Mouse (Mus musculus): Measurements from ENCODE around the gene Tut1. TPM values are rescaled to one million over a fixed set of nuclear protein-coding genes. Genes with fewer than 3 reads are reported as not detected.

The Tut1 gene
- 49.6 and 49.7 TPM in 2 replicates for polyA plus RNA-seq (2016; fragmentation: Nextera tagmentation; extraction: Ambion mirVana)

- H3K36me3 ChIP-seq: peaks cover 80% of the 10 kb centered on the region
These were observed at the start of gene Tut1 for GRCm38 (mm10) chr19:8953135-8954039. Tut1 (plus strand) TSS chr19:8953847.

GRCm38 (mm10) chr19:8908531-8908930 is 45.1 kb upstream of the Tut1 start:
- Histone ChIP-seq H3K4me1 (no peaks in the 10 kb centered on the region), H3K36me3 (peaks cover 99% of the 10 kb centered on the region), H3K4me3 (no peak overlapping the region), H3K27ac (no peak overlapping the region), H3K27me3 (ENCODE audit: low read depth, poor library complexity, severe bottlenecking) (no peaks in the 10 kb centered on the region), H3K9me3 (replicated peaks) (no peaks in the 10 kb centered on the region)
- no peak for DNase-seq (ENCODE audit: low spot score)
- WGBS: 92% methylated on average over 6 of the region's 6 CpGs

More at GRCm38 (mm10) chr19:8953135-8954039, at the start of gene Tut1:
- H3K27me3 ChIP-seq (ENCODE audit: low read depth, poor library complexity, severe bottlenecking): no peaks in the 10 kb centered on the region
- H3K27ac ChIP-seq: peak within 1 kb of the TSS; percentile 85
- peak; percentile 86 for DNase-seq (ENCODE audit: low spot score)
- peak within 1 kb of the TSS; percentile 85 for H3K4me3 ChIP-seq
- no peaks in the 10 kb centered on the region for H3K9me3 ChIP-seq (replicated peaks)
- 5% methylated on average over 46 of the region's 46 CpGs for WGBS
- peaks cover 20% of the 10 kb centered on the region for H3K4me1 ChIP-seq

- peaks cover 100% of the 10 kb centered on the region for H3K36me3 ChIP-seq
- WGBS: 96% methylated on average over 5 of the region's 5 CpGs
- no peaks in the 10 kb centered on the region for H3K27me3 ChIP-seq (ENCODE audit: low read depth, poor library complexity, severe bottlenecking)
- no peak overlapping the region for H3K4me3 ChIP-seq
- no peak for DNase-seq (ENCODE audit: low spot score)
- no peaks in the 10 kb centered on the region for H3K4me1 ChIP-seq
- H3K9me3 ChIP-seq (replicated peaks): no peaks in the 10 kb centered on the region
- H3K27ac ChIP-seq: no peak overlapping the region
These were observed 41.8 kb upstream of the Tut1 start for GRCm38 (mm10) chr19:8911810-8912209.

GRCm38 (mm10) chr19:8914212-8914611 is 39.4 kb upstream of the Tut1 start:
- no peaks in the 10 kb centered on the region for H3K9me3 ChIP-seq (replicated peaks)
- DNase-seq (ENCODE audit: low spot score): no peak
- peaks cover 84% of the 10 kb centered on the region for H3K36me3 ChIP-seq
- H3K27ac ChIP-seq: no peak overlapping the region
- H3K4me3 ChIP-seq: no peak overlapping the region
- 98% methylated on average over 3 of the region's 3 CpGs for WGBS
- H3K27me3 ChIP-seq (ENCODE audit: low read depth, poor library complexity, severe bottlenecking): no peaks in the 10 kb centered on the region
- no peaks in the 10 kb centered on the region for H3K4me1 ChIP-seq

GRCm38 (mm10) chr19:8919000-8919399 is 34.6 kb upstream of the Tut1 start:
- Histone ChIP-seq H3K9me3 (replicated peaks) (no peaks in the 10 kb centered on the region), H3K4me1 (peaks cover 16% of the 10 kb centered on the region), H3K36me3 (peaks cover 50% of the 10 kb centered on the region), H3K27ac (no peak overlapping the region), H3K27me3 (ENCODE audit: low read depth, poor library complexity, severe bottlenecking) (no peaks in the 10 kb centered on the region), H3K4me3 (no peak overlapping the region)
- no peak for DNase-seq (ENCODE audit: low spot score)
- 91% methylated on average over 3 of the region's 3 CpGs for WGBS

- H3K9me3 ChIP-seq (replicated peaks): no peaks in the 10 kb centered on the region
- WGBS: 72% methylated on average over 6 of the region's 6 CpGs
These were observed 34.0 kb upstream of the Tut1 start for GRCm38 (mm10) chr19:8919684-8920072.

GRCm38 (mm10) chr19:8920073-8920736 is 33.4 kb upstream of the Tut1 start, which contains the start of gene B3gat3:
B3gat3 (plus strand) TSS chr19:8920374.
- WGBS: 3% methylated on average over 50 of the region's 50 CpGs
- Histone ChIP-seq H3K27me3 (ENCODE audit: low read depth, poor library complexity, severe bottlenecking) (no peaks in the 10 kb centered on the region), H3K4me1 (peaks cover 16% of the 10 kb centered on the region)

More at GRCm38 (mm10) chr19:8919684-8920072, 34.0 kb upstream of the Tut1 start:
- Histone ChIP-seq H3K36me3 (peaks cover 49% of the 10 kb centered on the region), H3K27ac (peak overlapping the region; percentile 90), H3K4me3 (peak overlapping the region; percentile 85), H3K27me3 (ENCODE audit: low read depth, poor library complexity, severe bottlenecking) (no peaks in the 10 kb centered on the region), H3K4me1 (peaks cover 16% of the 10 kb centered on the region)
- DNase-seq (ENCODE audit: low spot score): no peak

GRCm38 (mm10) chr19:8920836-8921291 is 32.8 kb upstream of the Tut1 start:
- H3K27me3 ChIP-seq (ENCODE audit: low read depth, poor library complexity, severe bottlenecking): no peaks in the 10 kb centered on the region
- 3% methylated on average over 6 of the region's 6 CpGs for WGBS
- H3K4me1 ChIP-seq: peaks cover 16% of the 10 kb centered on the region
- no peaks in the 10 kb centered on the region for H3K9me3 ChIP-seq (replicated peaks)
- H3K36me3 ChIP-seq: peaks cover 45% of the 10 kb centered on the region
- H3K27ac ChIP-seq: peak overlapping the region; percentile 90
- peak overlapping the region; percentile 85 for H3K4me3 ChIP-seq
- peak; percentile 46 for DNase-seq (ENCODE audit: low spot score)

More at GRCm38 (mm10) chr19:8920073-8920736, 33.4 kb upstream of the Tut1 start, which contains the start of gene B3gat3:
- Histone ChIP-seq H3K9me3 (replicated peaks) (no peaks in the 10 kb centered on the region), H3K4me3 (peak within 1 kb of the TSS; percentile 85), H3K36me3 (peaks cover 45% of the 10 kb centered on the region), H3K27ac (peak within 1 kb of the TSS; percentile 90)
- peak; percentile 98 for DNase-seq (ENCODE audit: low spot score)

- H3K4me3 ChIP-seq: peak overlapping the region; percentile 85
- no peak overlapping the region for H3K27ac ChIP-seq
- 75% methylated on average over 9 of the region's 9 CpGs for WGBS
These were observed 31.9 kb upstream of the Tut1 start for GRCm38 (mm10) chr19:8921741-8922140.

GRCm38 (mm10) chr19:8926766-8927165 is 26.9 kb upstream of the Tut1 start:
- H3K4me3 ChIP-seq: no peak overlapping the region

More at GRCm38 (mm10) chr19:8921741-8922140, 31.9 kb upstream of the Tut1 start:
- no peaks in the 10 kb centered on the region for H3K9me3 ChIP-seq (replicated peaks)
- no peak for DNase-seq (ENCODE audit: low spot score)
- H3K4me1 ChIP-seq: peaks cover 16% of the 10 kb centered on the region
- H3K36me3 ChIP-seq: peaks cover 45% of the 10 kb centered on the region
- H3K27me3 ChIP-seq (ENCODE audit: low read depth, poor library complexity, severe bottlenecking): no peaks in the 10 kb centered on the region

GRCm38 (mm10) chr19:8927891-8928525 is 25.6 kb upstream of the Tut1 start:
- no peaks in the 10 kb centered on the region for H3K9me3 ChIP-seq (replicated peaks)
- peaks cover 64% of the 10 kb centered on the region for H3K36me3 ChIP-seq
- WGBS: 90% methylated on average over 12 of the region's 12 CpGs
- no peak overlapping the region for H3K27ac ChIP-seq
- peaks cover 28% of the 10 kb centered on the region for H3K4me1 ChIP-seq
- no peaks in the 10 kb centered on the region for H3K27me3 ChIP-seq (ENCODE audit: low read depth, poor library complexity, severe bottlenecking)
- no peak for DNase-seq (ENCODE audit: low spot score)
- H3K4me3 ChIP-seq: no peak overlapping the region

More at GRCm38 (mm10) chr19:8926766-8927165, 26.9 kb upstream of the Tut1 start:
- Histone ChIP-seq H3K27ac (no peak overlapping the region), H3K4me1 (peaks cover 29% of the 10 kb centered on the region), H3K9me3 (replicated peaks) (no peaks in the 10 kb centered on the region), H3K27me3 (ENCODE audit: low read depth, poor library complexity, severe bottlenecking) (no peaks in the 10 kb centered on the region), H3K36me3 (peaks cover 64% of the 10 kb centered on the region)
- 90% methylated on average over 2 of the region's 2 CpGs for WGBS
- no peak for DNase-seq (ENCODE audit: low spot score)

GRCm38 (mm10) chr19:8928689-8929223 is 24.9 kb upstream of the Tut1 start:
- WGBS: 18% methylated on average over 16 of the region's 16 CpGs
- Histone ChIP-seq H3K9me3 (replicated peaks) (no peaks in the 10 kb centered on the region), H3K4me3 (peak overlapping the region; percentile 80), H3K36me3 (peaks cover 66% of the 10 kb centered on the region), H3K4me1 (peaks cover 28% of the 10 kb centered on the region), H3K27ac (peak overlapping the region; percentile 92), H3K27me3 (ENCODE audit: low read depth, poor library complexity, severe bottlenecking) (no peaks in the 10 kb centered on the region)
- no peak for DNase-seq (ENCODE audit: low spot score)
